Mouse (Mus musculus): ENCODE results near the gene Olfr1459.

DNA sequence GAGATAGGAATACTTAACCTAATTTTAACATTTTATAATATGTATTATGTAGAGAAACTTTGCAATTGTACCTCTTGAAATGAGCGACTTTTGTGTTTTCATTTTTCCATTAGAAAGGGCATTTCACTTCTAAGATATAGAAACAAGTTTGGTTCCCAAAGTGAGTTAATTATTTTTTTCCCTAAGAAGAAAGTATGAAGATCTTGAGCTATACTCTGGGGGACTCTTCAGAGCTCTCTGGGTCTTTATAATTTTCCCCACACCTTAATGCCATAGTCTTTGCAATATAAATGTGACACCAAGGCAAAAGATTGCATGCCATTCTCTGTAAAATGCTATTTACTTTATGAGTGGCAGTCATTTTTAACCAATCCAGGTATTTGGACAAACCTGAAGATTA lies 36.1 kb upstream of the Olfr1459 start, which contains the start of gene Olfr1462:
- no peak for TF ChIP-seq CTCF (IDR thresholded peaks at IDR 0.05; ENCODE audit: borderline replicate concordance, insufficient read depth, low read length)
- no peak for TF ChIP-seq POLR2A (IDR thresholded peaks at IDR 0.05; ENCODE audit: low read depth, low read length)
